In the genomic region with DNA sequence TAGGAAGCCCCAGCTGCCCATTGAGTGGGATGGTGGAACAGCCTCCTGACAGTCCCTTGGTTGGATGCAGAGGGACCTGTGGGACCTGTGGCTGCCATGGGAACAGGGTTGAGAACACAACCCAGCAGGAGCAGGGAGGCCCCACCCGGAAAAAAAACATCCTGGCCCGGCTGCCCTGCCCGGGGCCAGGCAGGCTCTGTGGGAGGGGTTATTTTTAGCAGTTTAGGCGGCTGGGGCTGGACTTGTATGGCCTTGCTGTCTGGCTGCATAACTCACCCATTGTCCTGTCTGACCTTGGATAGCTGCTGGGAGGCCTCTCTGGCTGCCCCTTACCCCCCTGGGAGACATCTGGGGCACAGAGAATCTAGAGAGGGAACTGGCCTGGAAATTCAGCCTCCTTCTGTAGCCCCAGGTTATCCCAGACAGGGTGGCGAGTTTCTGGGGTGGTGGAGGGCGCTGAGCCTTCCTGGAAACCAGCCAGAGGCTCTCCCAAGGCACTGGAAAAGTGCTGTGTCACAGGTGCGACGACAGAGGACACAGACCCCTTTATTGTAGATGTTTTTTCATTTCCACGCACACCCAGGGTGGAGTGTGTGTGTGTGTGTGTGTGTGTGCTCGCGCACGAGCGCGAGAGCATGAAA, we compare ENCODE assay signal across 8 mouse cellular contexts. TPM values are rescaled to one million over a fixed set of nuclear protein-coding genes. Genes with fewer than 3 reads are reported as not detected.
DNase-seq lines count a peak whose midpoint lies in the region; ATAC-seq and TF ChIP-seq lines count a peak whose summit lies in the region.

No protein-coding gene starts in this region.

- intact Hi-C loops in heart, adult 2 months (cut with DNase I): no loop called here

- H3K27ac ChIP-seq in MEL (ENCODE audit: control insufficient read depth, low read depth, low read length): no peak overlapping the region
- peak overlapping the region; percentile 97 for H3K27ac ChIP-seq in heart, adult 2 months
- peak overlapping the region; percentile 88 for H3K27ac ChIP-seq in lung, embryonic 16.5 days (ENCODE audit: low read length)

- no peaks in the 10 kb centered on the region for H3K9me3 ChIP-seq in MEL (replicated peaks; ENCODE audit: insufficient read depth, low read length)
- H3K9me3 ChIP-seq in lung, embryonic 16.5 days (ENCODE audit: control insufficient read depth, low read length): no peaks in the 10 kb centered on the region

- no peak for TF ChIP-seq POLR2A in MEL (IDR thresholded peaks at IDR 0.05; ENCODE audit: control insufficient read depth in 1 of 2, insufficient read depth in 1 of 2, low read depth in 1 of 2, low read length in 2 of 2, poor library complexity in 1 of 2)
- TF ChIP-seq POLR2A in heart, adult 2 months (IDR thresholded peaks at IDR 0.05; ENCODE audit: insufficient read depth, low read depth, low read length): peak; percentile 43; the same call in 1 of the 2 replicates

- TF ChIP-seq CTCF in MEL (IDR thresholded peaks at IDR 0.05 in 2 of 3, conservative IDR thresholded peaks at IDR 0.05 in 1 of 3; ENCODE audit: control insufficient read depth in 1 of 3, insufficient read depth in 1 of 3, low read depth in 2 of 3, low read length in 3 of 3, poor library complexity in 1 of 3, severe bottlenecking in 1 of 3): no peak
- TF ChIP-seq CTCF in heart, adult 2 months (IDR thresholded peaks at IDR 0.05): no peak

- H3K4me3 ChIP-seq in MEL (ENCODE audit: control insufficient read depth in 1 of 2, insufficient read depth in 1 of 2, low read depth in 2 of 2, low read length in 2 of 2): no peak overlapping the region
- H3K4me3 ChIP-seq in heart, adult 2 months: no peak overlapping the region; the same call in 1 of the 2 replicates
- H3K4me3 ChIP-seq in lung, embryonic 16.5 days (ENCODE audit: low read length): no peak overlapping the region

- peak overlapping the region; percentile 12 for H3K4me2 ChIP-seq in lung, embryonic 16.5 days (ENCODE audit: low read depth, low read length)

- peaks cover 11 to 26% of the 10 kb centered on the region in 2 experiments for H3K4me1 ChIP-seq in MEL (ENCODE audit: control insufficient read depth in 1 of 2, insufficient read depth in 2 of 2, low read length in 2 of 2)
- H3K4me1 ChIP-seq in heart, adult 2 months (ENCODE audit: control insufficient read depth, insufficient read depth, low read length): peaks cover 50% of the 10 kb centered on the region
- H3K4me1 ChIP-seq in lung, embryonic 16.5 days (replicated peaks; ENCODE audit: control insufficient read depth, insufficient read depth, low read length): peaks cover 76% of the 10 kb centered on the region

- no peak for DNase-seq in MEL (ENCODE audit: low read depth, low spot score)
- peak; percentile 83 to 86 for DNase-seq in adrenal gland, postnatal 36 days
- DNase-seq in heart, adult 2 months: peak; percentile 80 to 90
- DNase-seq in kidney, adult 18-20 months: peak; percentile 77
- peak; percentile 75 for DNase-seq in testis, postnatal 10 days (ENCODE audit: low spot score)
- no peak for DNase-seq in left cerebral cortex, adult 11 months (ENCODE audit: low spot score)
- DNase-seq in frontal cortex, adult 2 months (ENCODE audit: extremely low spot score in 1 of 2, low spot score in 1 of 2): no peak

- H3K27me3 ChIP-seq in MEL (ENCODE audit: control insufficient read depth in 1 of 2, insufficient read depth in 2 of 2, low read length in 2 of 2): no peaks in the 10 kb centered on the region
- H3K27me3 ChIP-seq in heart, adult 2 months (ENCODE audit: control insufficient read depth, insufficient read depth, low read length): no peaks in the 10 kb centered on the region
- peaks cover 22% of the 10 kb centered on the region for H3K27me3 ChIP-seq in lung, embryonic 16.5 days (ENCODE audit: control insufficient read depth, insufficient read depth, low read depth, low read length)

- H3K79me2 ChIP-seq in MEL (ENCODE audit: control insufficient read depth, insufficient read depth, low read length, poor library complexity): no peaks in the 10 kb centered on the region
- no peaks in the 10 kb centered on the region for H3K79me2 ChIP-seq in heart, adult 2 months (replicated peaks; ENCODE audit: control insufficient read depth, insufficient read depth, low read length)

- ATAC-seq in lung, embryonic 16.5 days (ENCODE audit: low read depth): peak; percentile 67

- TF ChIP-seq EP300 in MEL (IDR thresholded peaks at IDR 0.05; ENCODE audit: low read depth in 1 of 2, low read length in 2 of 2): no peak
- TF ChIP-seq EP300 in heart, adult 2 months (IDR thresholded peaks at IDR 0.05; ENCODE audit: insufficient read depth, low read depth, low read length): peak; percentile 81

- peaks cover 0 to 21% of the 10 kb centered on the region in 2 experiments; a peak in 2 of 4 replicates for H3K36me3 ChIP-seq in MEL (ENCODE audit: control insufficient read depth in 1 of 2, insufficient read depth in 2 of 2, low read length in 2 of 2)
- H3K36me3 ChIP-seq in heart, adult 2 months (ENCODE audit: control insufficient read depth, insufficient read depth, low read length): peaks cover 27% of the 10 kb centered on the region
- no peaks in the 10 kb centered on the region for H3K36me3 ChIP-seq in lung, embryonic 16.5 days (ENCODE audit: control insufficient read depth, insufficient read depth, low read length)

- no peak for TF ChIP-seq RAD21 in MEL (IDR thresholded peaks at IDR 0.05; ENCODE audit: low read depth, low read length)

- WGBS in heart, adult 2 months: 19% methylated on average over 14 of the region's 14 CpGs
- WGBS in lung, embryonic 16.5 days: 30% methylated on average over 14 of the region's 14 CpGs

- H3K9ac ChIP-seq in MEL (ENCODE audit: control insufficient read depth, low read depth, low read length, poor library complexity, severe bottlenecking): no peak overlapping the region; the same call in 1 of the 2 replicates
- peak overlapping the region; percentile 4 for H3K9ac ChIP-seq in heart, adult 2 months (ENCODE audit: low read depth, low read length)
- H3K9ac ChIP-seq in lung, embryonic 16.5 days (ENCODE audit: low read length): peak overlapping the region; percentile 54

TF ChIP-seq in MEL, 35 proteins besides CTCF, POLR2A, EP300 and RAD21 (continues in another document):
- TF ChIP-seq ZMIZ1 (IDR thresholded peaks at IDR 0.05; ENCODE audit: low read depth, low read length): no peak
- TF ChIP-seq BHLHE40 (IDR thresholded peaks at IDR 0.05; ENCODE audit: borderline replicate concordance, low read depth, low read length): no peak
- TF ChIP-seq MAX (IDR thresholded peaks at IDR 0.05; ENCODE audit: low read length): no peak
- TF ChIP-seq MXI1 (IDR thresholded peaks at IDR 0.05; ENCODE audit: low read depth, low read length): no peak
- TF ChIP-seq MAZ (IDR thresholded peaks at IDR 0.05; ENCODE audit: low read depth, low read length): no peak
- 0 out of 2 replicates have a peak, but pooled peaks have one; percentile 25 for TF ChIP-seq SIN3A (IDR thresholded peaks at IDR 0.05; ENCODE audit: low read length)

RNA-seq across cellular contexts. Expression of gene Wbp2, which starts 17.3 kb away (rescaled TPM):
- total RNA-seq in MEL (2012; rRNA removed): 16.5 and 19.4 TPM in 2 replicates
- 10 to 100 TPM in 1 of 2 experiments, not detected in 1; 75.8 TPM for polyA plus RNA-seq in MEL (2012; ENCODE audit: insufficient read depth in 1 of 2, insufficient read length in 2 of 2, low read depth in 1 of 2, low replicate concordance in 2 of 2, missing spikeins in 1 of 2)
- 100 to 1,000 TPM; 157 to 178 TPM for total RNA-seq in adrenal gland, postnatal 36 days (2021)
- 100 to 1,000 TPM in 1 of 2 experiments, 10 to 100 TPM in 1; 91.0 to 108 TPM for total RNA-seq in heart, adult 2 months (2021)
- polyA plus RNA-seq in heart, adult 2 months (2012; rRNA removed): 151 and 176 TPM in 2 replicates
- polyA plus RNA-seq in lung, embryonic 16.5 days (2015; fragmentation: Nextera tagmentation; extraction: Ambion mirVana): 95.4 and 98.9 TPM in 2 replicates
- polyA plus RNA-seq in frontal cortex, adult 2 months (2012; rRNA removed): 391 and 407 TPM in 2 replicates

RNA-seq across cellular contexts. Expression of gene Trim47, which starts 22.9 kb away (rescaled TPM):
- 3.6 and 6.7 TPM in 2 replicates for total RNA-seq in MEL (2012; rRNA removed)
- polyA plus RNA-seq in MEL (2012; ENCODE audit: insufficient read depth in 1 of 2, insufficient read length in 2 of 2, low read depth in 1 of 2, low replicate concordance in 2 of 2, missing spikeins in 1 of 2): 1 to 10 TPM in 1 of 2 experiments, not detected in 1; 5.6 TPM
- 10 to 100 TPM; 14.7 to 23.0 TPM for total RNA-seq in adrenal gland, postnatal 36 days (2021)
- total RNA-seq in heart, adult 2 months (2021): 10 to 100 TPM; 23.1 to 28.2 TPM
- 23.7 and 29.5 TPM in 2 replicates for polyA plus RNA-seq in heart, adult 2 months (2012; rRNA removed)
- 20.4 and 24.8 TPM in 2 replicates for polyA plus RNA-seq in lung, embryonic 16.5 days (2015; fragmentation: Nextera tagmentation; extraction: Ambion mirVana)
- polyA plus RNA-seq in frontal cortex, adult 2 months (2012; rRNA removed): 6.2 and 7.4 TPM in 2 replicates

RNA-seq across cellular contexts. Expression of gene Unc13d, which starts 26.4 kb away (rescaled TPM):
- 146 and 176 TPM in 2 replicates for total RNA-seq in MEL (2012; rRNA removed)
- polyA plus RNA-seq in MEL (2012; ENCODE audit: insufficient read depth in 1 of 2, insufficient read length in 2 of 2, low read depth in 1 of 2, low replicate concordance in 2 of 2, missing spikeins in 1 of 2): 100 to 1,000 TPM in 1 of 2 experiments, not detected in 1; 115 TPM
- total RNA-seq in adrenal gland, postnatal 36 days (2021): under 1 TPM; 0.49 to 0.66 TPM
- total RNA-seq in heart, adult 2 months (2021): 1 to 10 TPM in 1 of 2 experiments, under 1 TPM in 1; 0.55 to 1.5 TPM
- polyA plus RNA-seq in heart, adult 2 months (2012; rRNA removed): 1.1 and 1.7 TPM in 2 replicates
- polyA plus RNA-seq in lung, embryonic 16.5 days (2015; fragmentation: Nextera tagmentation; extraction: Ambion mirVana): 7.2 and 8.9 TPM in 2 replicates
- 0.84 and 0.90 TPM in 2 replicates for polyA plus RNA-seq in frontal cortex, adult 2 months (2012; rRNA removed)

RNA-seq across cellular contexts. Expression of gene Trim65, which starts 26.8 kb away (rescaled TPM):
- total RNA-seq in MEL (2012; rRNA removed): 8.2 and 8.8 TPM in 2 replicates
- 10 to 100 TPM in 1 of 2 experiments, not detected in 1; 10.7 TPM for polyA plus RNA-seq in MEL (2012; ENCODE audit: insufficient read depth in 1 of 2, insufficient read length in 2 of 2, low read depth in 1 of 2, low replicate concordance in 2 of 2, missing spikeins in 1 of 2)
- total RNA-seq in adrenal gland, postnatal 36 days (2021): 10 to 100 TPM in 1 of 2 experiments, 1 to 10 TPM in 1; 9.3 to 11.7 TPM
- 1 to 10 TPM; 6.1 to 8.6 TPM for total RNA-seq in heart, adult 2 months (2021)
- 8.8 and 10.8 TPM in 2 replicates for polyA plus RNA-seq in heart, adult 2 months (2012; rRNA removed)
- 5.1 and 6.4 TPM in 2 replicates for polyA plus RNA-seq in lung, embryonic 16.5 days (2015; fragmentation: Nextera tagmentation; extraction: Ambion mirVana)
- polyA plus RNA-seq in frontal cortex, adult 2 months (2012; rRNA removed): 6.2 and 6.3 TPM in 2 replicates

RNA-seq across cellular contexts. Expression of gene Mrpl38, which starts 34.5 kb away (rescaled TPM):
- total RNA-seq in MEL (2012; rRNA removed): 105 and 113 TPM in 2 replicates
- polyA plus RNA-seq in MEL (2012; ENCODE audit: insufficient read depth in 1 of 2, insufficient read length in 2 of 2, low read depth in 1 of 2, low replicate concordance in 2 of 2, missing spikeins in 1 of 2): 100 to 1,000 TPM in 1 of 2 experiments, not detected in 1; 157 TPM
- 100 to 1,000 TPM in 1 of 2 experiments, 10 to 100 TPM in 1; 95.9 to 107 TPM for total RNA-seq in adrenal gland, postnatal 36 days (2021)
- total RNA-seq in heart, adult 2 months (2021): 10 to 100 TPM; 56.8 to 59.7 TPM
- polyA plus RNA-seq in heart, adult 2 months (2012; rRNA removed): 42.1 and 55.5 TPM in 2 replicates
- polyA plus RNA-seq in lung, embryonic 16.5 days (2015; fragmentation: Nextera tagmentation; extraction: Ambion mirVana): 79.3 and 80.6 TPM in 2 replicates
- polyA plus RNA-seq in frontal cortex, adult 2 months (2012; rRNA removed): 36.1 and 44.3 TPM in 2 replicates

Comparison
In these comparisons a context has a peak if more than half of its experiments do, and no peak if none do; other contexts are left out.
1. DNase-seq: peak in adrenal gland, postnatal 36 days (2 of 2), heart, adult 2 months (2 of 2), kidney, adult 18-20 months (single experiment) and testis, postnatal 10 days (single experiment); none in MEL (single experiment), left cerebral cortex, adult 11 months (single experiment) and frontal cortex, adult 2 months (0 of 2).